Mouse (Mus musculus): ENCODE results near the gene Il13.

Gene Il13

DNA sequence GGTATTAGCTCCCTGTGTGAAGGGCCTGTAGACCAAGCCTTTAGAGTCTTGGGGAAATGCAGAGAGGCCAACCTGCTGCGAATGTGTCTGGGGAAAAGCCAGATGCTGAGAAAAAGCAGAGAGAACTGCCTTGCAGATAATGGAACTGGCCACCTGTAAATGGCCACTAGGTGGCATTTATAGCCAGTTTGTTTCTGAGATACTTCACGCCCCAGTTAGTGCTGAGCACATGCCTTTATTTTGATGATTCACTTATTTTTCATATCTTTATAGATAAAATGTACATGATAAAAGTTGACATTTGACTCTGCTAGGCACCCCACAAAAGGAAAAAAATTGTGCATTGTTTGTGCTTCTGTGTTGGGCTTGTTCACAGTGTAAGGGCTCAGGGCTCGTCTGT lies 49.7 kb downstream of the Il13 start:
- DNase-seq (ENCODE audit: low spot score), result no peak

DNA sequence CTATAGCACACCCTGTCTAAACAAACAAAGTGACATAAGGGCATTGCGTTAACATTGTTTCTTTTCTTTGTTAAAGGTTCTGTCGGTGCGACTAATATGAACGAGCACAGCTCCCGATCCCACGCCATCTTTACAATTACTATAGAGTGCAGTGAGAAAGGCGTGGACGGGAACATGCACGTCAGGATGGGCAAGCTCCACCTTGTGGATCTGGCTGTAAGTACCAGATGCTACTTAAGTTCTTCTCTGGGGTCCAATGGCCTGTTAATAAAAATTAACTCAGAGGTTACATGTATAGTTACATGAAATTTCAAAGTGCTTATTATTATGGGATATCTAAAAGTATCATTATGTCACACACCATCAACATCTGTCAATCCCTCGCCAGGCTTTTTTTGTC lies 51.4 kb downstream of the Il13 start:
- DNase-seq (ENCODE audit: low spot score), result no peak
